Mouse (Mus musculus) WW6 (cell line): ENCODE results near the gene Sprr4.
"Not testable (repeated sequence)": the region's sequence is repeated elsewhere in the genome, so short reads cannot be mapped to it uniquely, and the experiment has no call there.

ENCODE experiments used
- DNase-seq: peaks from one replicate; pipeline ENCODE4 v3.0.0-alpha.2; 2013; ENCODE audit warnings: low read depth, low spot score

Sprr4 gene

DNA sequence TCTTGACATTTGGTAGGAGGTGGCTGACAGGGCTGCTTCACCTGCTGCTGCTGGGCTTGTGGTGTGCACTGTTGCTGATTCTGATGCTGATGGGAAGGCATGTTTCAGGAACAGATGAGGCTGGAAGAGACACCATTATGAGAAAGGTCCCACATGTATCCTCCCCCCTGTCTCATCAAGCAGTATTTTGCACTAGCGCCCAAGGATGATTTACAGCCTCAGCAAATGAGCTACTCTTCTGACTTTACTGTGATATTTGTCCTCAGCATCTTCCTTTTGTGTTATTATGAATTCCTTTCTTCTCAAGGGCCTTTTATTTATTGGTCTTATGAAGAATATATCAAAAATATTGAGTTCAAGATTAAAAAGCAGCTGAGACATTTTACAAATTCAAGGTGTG, at the start of gene Sprr4:
Sprr4 (minus strand) TSS at position 101 of the 400 bp plus-strand sequence.
- DNase-seq: no peak

DNA sequence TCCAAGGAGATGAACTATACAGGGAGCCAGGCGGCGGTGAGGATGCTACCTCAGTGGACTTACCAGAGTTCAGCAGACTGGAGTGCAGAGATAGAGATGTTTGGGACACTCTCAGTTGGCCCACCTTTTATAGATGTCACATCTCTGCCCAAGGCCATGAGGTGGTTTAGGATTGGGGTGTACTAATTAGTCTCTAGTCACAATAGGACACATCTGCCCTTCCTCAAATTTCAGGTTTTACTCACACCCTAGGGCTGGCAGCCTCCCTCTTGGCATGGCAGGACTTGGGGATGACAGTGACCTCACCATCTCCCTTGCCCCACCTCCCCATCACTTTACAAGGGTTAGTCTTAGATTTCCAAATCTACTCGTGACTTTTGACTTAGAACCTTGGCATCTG, 34.1 kb upstream of the Sprr4 start, which contains the start of gene 2310046K23Rik:
2310046K23Rik (minus strand) TSS at position 101 of the 400 bp plus-strand sequence.
- DNase-seq: no peak

DNA sequence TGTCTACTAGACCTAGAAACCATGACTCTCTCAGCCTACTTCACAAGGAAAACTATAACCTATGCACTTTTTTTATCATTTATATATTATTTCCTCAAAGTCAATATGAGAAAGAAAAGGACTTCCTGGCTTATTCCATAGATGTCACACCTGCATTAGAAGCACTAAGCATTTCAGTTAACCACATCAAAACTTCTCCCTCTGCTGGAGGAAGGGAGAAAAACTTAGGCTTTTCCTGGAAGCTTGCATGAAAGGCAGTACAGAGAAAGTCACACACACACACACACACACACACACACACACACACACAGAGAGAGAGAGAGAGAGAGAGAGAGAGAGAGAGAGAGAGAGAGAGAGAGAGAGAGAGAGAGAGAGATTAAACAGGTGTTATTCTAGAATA, 12.0 kb upstream of the Sprr4 start:
- no peak for DNase-seq

DNA sequence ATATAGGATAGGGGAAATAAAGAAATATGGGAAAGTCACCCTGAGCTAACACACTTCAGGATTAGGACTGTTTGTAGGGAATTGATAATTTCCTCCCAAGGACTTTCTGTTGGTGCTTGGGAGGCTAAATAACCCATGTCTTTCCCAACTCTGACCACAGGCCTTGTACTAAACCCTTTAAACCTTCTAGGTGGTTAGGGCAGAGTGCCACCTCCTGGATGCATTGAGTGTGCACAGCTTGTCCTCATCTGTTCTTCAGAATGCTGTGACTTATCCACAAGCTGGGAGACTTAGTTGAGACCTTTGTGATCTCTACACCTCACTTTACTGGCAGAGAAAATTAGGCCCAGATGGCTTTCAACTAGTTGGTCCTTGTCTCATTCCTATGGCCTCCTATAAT, 10.5 kb upstream of the Sprr4 start:
- DNase-seq: peak; percentile 4

DNA sequence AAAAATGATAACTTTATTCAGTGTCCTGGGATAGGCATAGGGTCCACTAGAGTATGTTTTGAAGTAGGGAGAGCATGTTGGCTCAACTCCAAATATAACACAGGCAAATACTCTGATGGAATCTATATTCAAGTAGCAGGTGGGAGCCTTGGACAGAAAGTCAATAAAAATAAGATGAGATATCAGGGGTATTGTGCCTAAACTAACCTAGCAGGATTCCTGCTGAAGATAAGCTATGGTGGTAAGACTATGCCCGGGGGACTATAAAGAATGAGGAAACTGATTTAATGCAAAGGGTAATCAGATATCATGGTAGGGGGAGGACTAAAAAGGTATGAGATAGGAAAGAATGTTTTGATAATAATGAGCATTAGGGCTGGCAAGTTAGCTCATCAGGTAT, 7.9 kb upstream of the Sprr4 start:
- no peak for DNase-seq

DNA sequence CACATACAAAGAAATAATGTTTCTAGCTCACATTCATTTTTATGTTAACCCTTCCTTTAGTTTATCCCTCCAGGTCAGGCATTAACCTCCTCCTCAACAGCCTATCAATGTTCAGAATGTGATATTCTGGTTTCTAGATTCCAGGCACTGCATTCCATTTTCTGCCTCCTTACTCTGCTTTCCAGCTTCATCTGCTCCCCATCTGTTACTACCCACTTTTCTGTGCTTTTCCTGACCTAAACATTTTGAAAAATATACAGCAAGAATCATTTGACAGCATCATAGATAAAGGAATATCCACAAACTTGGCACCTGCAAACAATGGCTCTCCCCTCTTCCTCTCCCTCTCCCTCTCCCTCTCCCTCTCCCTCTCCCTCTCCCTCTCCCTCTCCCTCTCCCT, 3.2 kb upstream of the Sprr4 start:
- no peak for DNase-seq

DNA sequence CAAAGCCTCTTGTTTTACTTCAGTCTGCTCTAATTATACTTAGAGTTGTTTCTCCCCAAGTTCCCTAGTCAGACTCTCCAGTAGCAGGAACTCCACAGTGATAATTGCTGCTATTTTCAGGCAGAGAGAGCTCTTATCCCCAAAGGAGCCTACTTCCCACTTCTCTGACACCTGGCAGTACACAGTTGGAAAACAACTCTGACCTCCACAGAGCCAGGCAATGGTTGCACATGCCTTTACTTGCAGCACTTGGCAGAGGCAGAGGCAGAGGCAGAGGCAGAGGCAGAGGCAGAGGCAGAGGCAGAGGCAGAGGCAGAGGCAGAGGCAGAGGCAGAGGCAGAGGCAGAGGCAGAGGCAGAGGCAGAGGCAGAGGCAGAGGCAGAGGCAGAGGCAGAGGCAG, 10.0 kb downstream of the Sprr4 start:
- not testable (repeated sequence) for DNase-seq

DNA sequence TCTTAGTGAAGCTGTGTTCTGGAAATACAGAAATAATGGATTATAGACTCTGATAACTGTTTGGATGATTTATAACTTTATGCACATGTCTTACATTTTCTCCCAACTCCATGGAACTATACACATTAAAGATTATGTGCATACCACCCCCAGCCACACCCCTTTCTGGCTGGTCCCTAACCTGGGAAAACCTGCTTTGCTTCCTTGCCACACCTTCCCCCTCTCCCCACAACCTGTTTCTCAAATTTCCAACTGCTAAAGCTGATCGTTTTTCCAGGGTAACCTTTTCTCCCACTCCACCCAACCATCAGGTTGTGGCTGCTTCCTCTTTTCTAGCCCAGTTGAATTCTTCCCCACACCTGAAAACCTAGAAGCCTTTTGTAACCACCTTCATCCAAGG, 14.0 kb downstream of the Sprr4 start:
- DNase-seq: no peak

DNA sequence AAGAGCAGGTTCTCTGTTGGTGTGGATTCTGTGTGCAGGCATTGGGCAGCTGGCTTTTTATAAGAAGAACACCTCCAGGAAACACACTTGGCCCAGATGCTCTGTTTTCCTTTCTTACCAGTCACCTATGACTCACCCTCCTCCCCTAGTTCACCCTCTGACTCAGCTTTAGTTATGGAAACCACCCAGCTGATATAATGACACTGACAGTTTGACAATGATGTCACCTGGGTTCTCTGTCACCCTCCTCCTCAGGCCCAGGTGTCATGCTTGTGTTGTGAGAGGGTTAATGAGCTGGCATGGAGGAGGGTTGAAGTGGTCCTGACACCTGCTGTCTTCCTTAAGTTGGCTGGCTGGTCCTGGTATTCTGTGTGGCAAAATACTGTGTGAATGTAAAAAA, 14.4 kb downstream of the Sprr4 start, which contains the start of gene Sprr1a:
Sprr1a (minus strand) TSS at position 33 of the 400 bp plus-strand sequence.
- DNase-seq: no peak

DNA sequence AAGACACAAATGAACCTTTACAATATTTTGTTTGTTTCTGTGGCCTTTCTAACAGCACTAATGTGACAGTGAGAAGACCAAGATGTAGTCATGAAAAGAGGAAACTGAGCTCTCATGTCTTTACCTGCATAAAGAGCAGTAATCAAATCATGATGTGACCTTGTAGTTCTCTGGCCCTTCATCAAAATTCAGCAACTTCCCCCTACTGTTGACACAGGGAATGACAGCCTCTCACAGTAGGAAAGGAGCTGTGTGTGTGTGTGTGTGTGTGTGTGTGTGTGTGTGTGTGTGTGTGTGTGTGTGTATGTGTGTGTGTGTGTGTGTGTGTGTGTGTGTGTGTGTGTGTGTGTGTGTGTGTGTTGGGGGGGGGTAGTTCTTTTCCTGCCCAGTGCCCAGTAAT, 19.0 kb downstream of the Sprr4 start:
- DNase-seq: peak; percentile 9

DNA sequence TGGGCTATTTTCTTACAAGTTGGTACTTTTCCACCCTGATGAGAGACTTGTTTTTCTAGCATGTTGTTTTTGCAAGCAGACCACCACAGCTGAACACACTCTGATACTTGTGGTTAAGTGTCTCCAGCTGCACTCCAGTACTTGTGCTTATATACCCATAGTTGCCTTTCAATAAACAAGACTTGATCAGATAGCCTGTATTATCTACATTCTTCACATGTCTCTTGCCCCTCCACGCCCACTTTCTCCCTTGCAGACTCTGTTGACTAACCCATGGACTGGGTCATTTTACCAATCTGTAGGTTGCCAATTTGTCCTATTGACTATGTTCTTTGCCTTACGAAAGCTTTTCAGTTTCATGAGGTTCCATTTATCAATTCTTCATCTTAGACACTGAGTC, 30.2 kb downstream of the Sprr4 start:
- no peak for DNase-seq

DNA sequence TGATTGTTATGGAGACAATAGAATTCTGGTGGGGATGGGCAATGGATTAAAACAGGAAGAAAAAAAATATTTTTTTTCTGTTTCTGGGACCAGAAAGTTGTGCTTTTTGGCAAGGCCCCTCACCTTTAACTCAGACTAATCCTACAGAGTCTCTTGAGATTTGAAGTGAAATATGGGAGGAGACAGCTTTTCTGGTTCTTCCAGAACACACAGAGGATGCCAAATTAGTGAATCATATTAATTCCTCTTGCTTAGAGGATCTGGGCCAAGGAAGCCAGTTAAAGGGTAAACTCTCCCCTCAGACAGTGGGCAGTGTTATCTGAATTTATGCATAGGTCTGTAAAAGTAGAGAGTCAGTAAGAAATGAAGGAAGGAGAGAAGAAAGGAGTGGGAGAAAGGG, 32.9 kb downstream of the Sprr4 start:
- no peak for DNase-seq

DNA sequence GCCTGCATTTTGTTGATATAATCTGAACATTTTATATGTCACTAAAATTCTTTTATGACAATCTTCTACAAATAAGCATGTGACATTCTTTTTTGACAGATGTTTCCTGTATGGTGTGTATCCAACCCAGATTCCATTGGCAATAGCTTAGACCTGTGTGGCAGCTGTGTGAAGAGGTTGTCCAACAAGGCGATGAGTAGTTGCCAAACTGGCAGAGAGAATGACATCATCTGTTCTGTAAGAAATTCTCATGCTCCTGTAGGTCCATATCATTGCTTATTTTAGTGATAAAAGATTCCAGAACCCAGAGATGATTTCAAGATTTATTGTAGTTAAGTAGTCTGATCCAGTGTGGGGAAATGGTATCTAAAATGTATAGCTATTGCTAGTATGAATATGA, 33.7 kb downstream of the Sprr4 start:
- DNase-seq: no peak

DNA sequence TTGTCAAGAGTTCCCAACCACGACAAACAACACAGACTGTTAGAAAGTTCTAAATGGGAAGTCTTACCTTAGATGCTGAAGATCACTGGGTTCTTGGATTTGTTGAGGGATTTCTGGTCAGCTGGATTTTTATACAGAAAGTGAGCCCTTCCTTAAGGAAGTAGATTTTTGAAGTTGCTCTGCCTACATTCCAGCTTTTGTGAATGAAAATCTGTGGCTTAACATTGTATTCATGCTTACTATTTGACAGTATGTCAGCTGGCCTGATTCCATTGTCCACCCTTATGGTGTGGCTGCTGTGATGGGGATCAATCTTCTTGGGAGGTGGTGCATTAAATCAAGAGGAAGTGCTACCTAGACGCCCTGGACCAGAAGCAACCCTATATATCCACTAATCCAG, 41.7 kb downstream of the Sprr4 start, which contains the start of gene Sprr3:
Sprr3 (minus strand) TSS at position 101 of the 400 bp plus-strand sequence.
- DNase-seq: no peak

DNA sequence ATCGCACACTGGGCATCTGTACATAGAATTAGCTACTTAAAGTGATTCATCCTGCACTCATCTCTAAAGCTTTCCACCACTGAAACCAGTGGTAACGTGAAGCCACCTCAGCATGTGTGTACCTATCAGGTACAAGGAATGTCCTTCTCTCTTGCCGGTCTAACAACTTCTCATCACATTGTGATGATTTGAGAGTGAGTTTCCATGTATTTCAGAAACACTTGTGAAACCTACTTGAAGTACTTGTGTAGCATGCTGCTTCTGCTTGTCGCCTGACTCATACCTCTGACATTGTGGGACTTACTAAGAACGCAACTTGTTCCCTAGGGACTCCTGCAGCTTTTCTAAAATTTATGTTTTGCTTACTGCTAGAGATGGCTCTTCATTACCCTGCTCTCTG, 45.1 kb downstream of the Sprr4 start:
- DNase-seq: no peak
